Mouse (Mus musculus) kidney, adult 11 months (tissue): ENCODE measurements at regions not wholly inside any gene's neighbourhood (a gene's known extent, or its start where the extent isn't known, plus 50 kb on each side); places are given as distances from the start of the nearest gene placed in this dataset.
"Not testable (repeated sequence)": the region's sequence is repeated elsewhere in the genome, so short reads cannot be mapped to it uniquely, and the experiment has no call there.

Source experiments
- DNase-seq: peaks from one replicate; pipeline ENCODE4 v3.0.0; 2022

DNA sequence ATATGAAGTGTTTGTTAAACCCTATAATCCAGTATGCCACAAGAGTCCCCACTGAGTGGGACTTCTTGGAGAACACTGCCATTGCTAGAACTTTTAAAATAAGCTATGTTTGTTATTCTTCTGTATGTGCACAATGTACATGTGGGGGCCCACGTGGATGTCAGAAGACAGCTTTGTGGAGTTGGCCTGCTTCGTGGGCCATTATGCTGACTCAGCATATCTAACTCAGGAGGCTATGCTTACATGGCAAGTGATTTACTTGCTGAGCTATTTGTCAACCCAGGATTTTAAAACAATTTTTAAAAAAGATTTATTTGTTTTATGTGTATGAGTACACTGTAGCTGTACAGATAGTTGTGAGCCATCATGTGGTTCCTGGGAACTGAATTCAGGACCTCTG, 207.6 kb upstream of the Steap1 start:
- DNase-seq: no peak

DNA sequence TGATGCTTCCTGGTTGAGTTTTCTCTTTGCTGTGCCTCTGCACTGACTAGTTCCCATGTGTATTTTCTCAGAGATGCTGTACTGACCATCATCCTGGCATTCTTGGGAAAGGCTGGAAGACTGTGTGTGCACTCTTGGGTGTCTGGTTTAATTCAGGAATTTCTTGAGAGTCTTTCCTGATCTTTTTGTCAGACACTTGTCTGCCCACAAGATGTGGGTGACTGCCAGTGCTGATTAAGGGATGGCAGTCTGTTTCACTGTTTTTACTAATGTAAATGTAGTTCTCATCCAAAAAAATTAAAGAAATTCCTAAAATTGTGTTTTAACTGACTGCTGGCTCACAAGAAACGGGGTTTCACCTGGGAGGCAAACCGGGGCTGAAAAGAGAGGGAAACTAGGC, 206.7 kb upstream of the Steap1 start:
- no peak for DNase-seq

DNA sequence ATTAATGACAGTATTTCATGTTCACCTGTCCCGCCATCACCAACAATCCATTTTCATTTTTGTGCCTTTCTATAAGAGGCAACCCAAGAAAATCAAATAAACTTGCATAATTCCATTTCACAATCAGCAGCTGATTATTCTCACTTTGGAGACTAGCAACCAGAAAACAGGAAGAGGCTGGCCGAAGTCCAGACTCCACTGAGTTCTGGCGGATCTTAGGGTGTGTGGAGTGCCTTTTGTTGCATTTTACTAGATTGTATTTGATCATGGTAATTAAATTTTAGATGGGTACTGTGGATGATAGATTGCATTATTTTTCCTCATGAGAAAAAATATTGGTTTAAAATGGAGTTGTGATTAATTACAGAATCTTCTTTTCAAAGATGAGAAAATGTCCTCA, 176.7 kb upstream of the Steap1 start:
- no peak for DNase-seq

DNA sequence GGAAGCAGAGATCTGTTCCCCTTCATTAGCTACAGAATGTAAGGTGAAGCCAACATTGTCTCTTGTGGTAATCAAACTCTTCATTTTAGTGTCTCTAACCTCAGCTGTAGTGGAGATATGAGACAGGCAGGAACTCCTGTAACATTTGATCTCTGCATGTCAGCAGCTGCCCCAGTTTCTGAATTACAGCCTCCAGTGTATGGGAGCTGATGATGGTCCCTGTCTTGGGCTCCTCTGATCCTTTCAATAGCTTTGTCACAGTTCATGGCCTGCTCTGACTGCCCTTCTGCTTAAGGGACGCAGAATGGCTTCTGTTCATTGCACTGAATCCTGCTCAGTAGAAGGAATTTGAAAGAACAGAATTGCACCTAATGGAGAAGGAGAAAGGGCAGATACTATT, 167.3 kb upstream of the Steap1 start:
- no peak for DNase-seq

DNA sequence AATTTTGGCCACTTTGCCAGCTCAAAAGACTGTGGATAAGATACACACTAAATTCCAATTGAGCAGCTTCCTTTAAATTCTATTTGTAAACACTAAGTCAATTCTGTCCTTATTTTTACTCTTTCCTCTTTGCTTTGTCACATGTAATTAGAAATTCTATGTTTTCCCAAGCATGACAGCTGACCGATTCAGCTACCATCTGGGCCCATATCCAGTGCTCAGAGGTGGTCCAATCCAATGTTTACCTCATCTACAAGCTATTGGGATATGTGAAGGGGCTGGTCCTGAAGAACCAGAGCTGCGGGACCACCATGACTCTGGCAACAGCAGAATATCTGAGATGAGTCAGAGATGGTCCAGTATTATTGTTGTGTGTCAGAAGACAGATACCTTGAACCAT, 140.2 kb upstream of the Steap1 start:
- no peak for DNase-seq

DNA sequence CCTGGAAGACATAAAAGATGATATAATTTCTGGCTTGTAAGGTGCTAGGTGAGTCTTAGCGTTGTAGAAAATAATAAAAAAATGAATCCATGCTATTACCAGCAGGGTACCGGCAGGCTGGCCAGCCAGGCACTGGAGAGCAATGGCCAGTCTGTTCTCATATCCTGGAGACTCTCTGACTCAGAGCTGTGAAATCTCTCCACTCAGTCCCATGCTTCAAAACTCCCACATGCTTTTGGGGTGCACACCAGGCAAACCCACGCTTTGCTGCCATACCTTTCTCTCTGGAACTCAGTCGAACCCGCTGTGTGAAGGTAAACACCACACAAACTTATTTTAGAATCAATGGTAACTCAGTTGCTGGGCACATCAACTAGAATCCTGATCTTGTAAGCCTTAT, 124.3 kb upstream of the Steap1 start:
- DNase-seq: no peak

DNA sequence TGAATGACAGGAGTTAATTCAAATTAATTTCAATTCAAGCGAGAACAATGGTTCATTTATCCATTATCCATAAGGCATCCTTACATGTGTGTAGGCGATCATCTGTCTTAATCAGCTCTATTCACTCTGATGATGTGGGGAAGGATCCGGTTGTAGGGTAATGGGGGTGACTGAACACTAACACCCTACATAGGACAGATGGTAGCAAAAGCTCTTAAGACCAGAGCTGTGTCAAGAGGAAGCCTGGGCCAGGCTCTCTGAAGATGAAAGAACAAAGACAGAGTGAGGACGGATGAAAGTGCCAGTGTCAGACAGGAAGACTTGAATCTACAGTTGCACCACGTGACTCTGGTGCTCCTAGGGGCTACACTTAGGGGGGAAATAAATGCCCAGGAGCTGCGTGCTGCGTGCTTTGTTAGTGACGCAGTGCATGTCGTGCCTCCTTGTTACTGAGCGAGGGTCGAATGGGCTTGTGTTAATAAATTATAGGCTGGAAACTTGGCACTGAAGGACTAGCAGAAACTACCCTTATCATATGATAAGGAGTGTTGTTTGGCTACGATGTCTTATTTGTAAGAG, 107.1 kb upstream of the Steap1 start:
- DNase-seq: no peak

DNA sequence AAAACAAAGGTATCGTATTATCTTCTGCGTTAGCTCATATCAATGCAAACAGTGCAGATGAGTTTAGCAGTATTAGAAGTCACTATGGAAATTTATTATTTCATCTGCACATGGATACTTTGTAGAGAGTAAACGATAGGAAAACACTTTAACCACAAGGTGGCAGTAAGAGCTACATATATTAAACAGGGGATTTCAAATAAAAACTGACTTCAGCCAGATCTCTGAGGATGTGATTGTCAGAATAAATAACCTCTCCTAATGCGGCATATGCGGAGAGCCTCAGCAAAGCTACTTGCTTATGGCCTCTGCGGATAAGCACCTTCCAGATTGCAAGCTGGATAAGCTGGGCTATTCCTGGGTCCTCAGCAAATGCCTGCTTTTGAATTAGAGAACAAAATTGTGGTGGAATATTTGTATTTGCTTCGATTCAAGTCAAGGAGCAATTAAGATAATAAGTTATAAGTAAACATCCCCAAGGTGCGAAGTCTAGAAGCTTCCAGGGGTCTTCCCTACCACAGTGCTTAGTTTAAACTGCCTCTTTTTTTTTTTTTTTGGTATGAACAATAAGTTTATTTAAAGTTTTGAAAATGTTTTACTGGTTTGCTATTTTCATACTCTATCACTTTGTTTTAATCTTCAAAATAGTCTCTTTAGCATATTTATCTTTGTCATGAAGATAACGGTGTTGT, 96.8 kb upstream of the Steap1 start:
- no peak for DNase-seq

DNA sequence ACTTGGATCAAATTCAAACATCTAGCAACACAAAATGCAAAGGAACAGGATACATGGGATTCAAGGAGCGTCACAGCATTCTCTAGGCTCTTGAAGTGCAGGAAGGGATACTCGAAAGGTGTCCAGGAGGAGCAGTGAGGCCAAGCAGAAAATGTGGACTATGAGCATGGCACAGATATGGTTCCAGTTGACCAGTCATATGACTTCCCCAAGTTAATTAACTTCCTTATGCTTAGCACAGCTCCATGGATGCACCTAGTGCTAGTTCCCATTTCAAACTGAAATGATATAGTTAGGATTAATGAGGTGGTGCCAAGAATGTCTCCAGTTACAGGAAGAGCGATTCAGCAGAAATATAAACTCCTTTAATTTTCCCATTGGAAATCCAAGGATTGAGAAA, 95.2 kb upstream of the Steap1 start:
- peak; percentile 2 for DNase-seq

DNA sequence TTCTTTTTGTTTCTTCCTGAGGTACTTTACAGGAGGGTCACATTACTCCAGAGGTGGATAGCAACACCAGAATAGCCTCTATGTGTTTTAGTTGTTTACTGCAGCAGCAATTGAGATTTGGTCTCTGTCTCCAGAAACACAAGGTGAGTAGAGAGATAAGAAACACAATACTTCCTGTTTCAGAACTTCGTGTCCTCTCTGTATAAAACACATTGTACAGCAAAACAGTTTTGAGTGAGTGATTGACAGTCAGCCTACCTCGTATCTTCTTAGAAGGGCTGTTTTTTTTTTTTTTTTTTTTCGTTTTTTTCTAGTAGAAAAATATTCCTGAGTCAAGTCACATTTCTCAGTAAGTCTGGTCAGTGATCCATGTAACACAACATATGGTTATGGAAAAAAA, 89.6 kb upstream of the Steap1 start:
- DNase-seq: no peak

DNA sequence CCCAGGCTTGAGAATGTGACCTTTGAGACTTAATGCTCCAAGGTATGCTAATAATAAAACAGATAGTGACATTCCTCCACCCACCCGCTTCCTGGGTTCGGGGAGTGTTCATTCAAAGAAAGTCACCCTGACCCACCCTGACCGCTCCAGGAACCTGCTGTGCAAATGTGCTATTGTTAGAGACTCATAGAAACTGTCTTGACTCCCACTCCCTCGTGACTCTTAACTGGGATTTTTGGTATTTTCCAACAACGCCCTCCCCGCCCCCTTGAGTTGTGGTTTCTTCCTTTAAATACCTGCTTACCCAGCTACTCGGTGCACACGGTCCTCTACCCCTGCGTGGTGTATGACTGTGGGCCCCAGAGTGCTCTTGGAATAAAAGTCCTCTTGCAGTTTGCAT, 73.5 kb upstream of the Steap1 start:
- not testable (repeated sequence) for DNase-seq
